Mouse (Mus musculus) testis, adult 2 months (tissue): ENCODE measurements around the gene Eif2b4. TPM values are rescaled to one million over a fixed set of nuclear protein-coding genes. Genes with fewer than 3 reads are reported as not detected.

Experiments
- H3K27ac ChIP-seq: fragments of 200-500 bp; 2 replicates; pipeline ENCODE4 v1.5.1; 2012; ENCODE audit warnings: low read depth, low read length; ENCODE audit not compliant: control insufficient read depth, insufficient read depth
- H3K27me3 ChIP-seq: fragments of 200-500 bp; 2 replicates; pipeline ENCODE4 v1.6.1; 2012; ENCODE audit warnings: mild to moderate bottlenecking, low read length, moderate library complexity; ENCODE audit not compliant: control insufficient read depth, insufficient read depth
- H3K36me3 ChIP-seq: fragments of 200-500 bp; 2 replicates; pipeline ENCODE4 v1.6.1; 2012; ENCODE audit warnings: mild to moderate bottlenecking, low read length; ENCODE audit not compliant: control insufficient read depth, insufficient read depth
- H3K4me1 ChIP-seq: fragments of 200-500 bp; 2 replicates; pipeline ENCODE4 v1.6.1; 2012; ENCODE audit warnings: low read length; ENCODE audit not compliant: control insufficient read depth, insufficient read depth
- H3K4me3 ChIP-seq: fragments of 200-500 bp; 2 replicates; pipeline ENCODE4 v1.5.1; 2012; ENCODE audit warnings: low read depth, mild to moderate bottlenecking, low read length, moderate library complexity, mixed read lengths; ENCODE audit not compliant: control insufficient read depth
- CTCF ChIP-seq: fragments of 200-500 bp; IDR thresholded peaks from 2 replicates; pipeline ENCODE4 v1.5.1; 2012; ENCODE audit warnings: low read depth, mild to moderate bottlenecking, inconsistent platforms, low read length, moderate library complexity; ENCODE audit not compliant: control insufficient read depth, insufficient read depth, insufficient replicate concordance
- POLR2A ChIP-seq: fragments of 200-500 bp; IDR thresholded peaks from 2 replicates; pipeline ENCODE4 v1.6.1; 2012; ENCODE audit warnings: low read depth, mild to moderate bottlenecking, inconsistent platforms, low read length, moderate library complexity; ENCODE audit not compliant: control insufficient read depth
- polyA plus RNA-seq: library from polyadenylated mRNA; depleted of rRNA; stranded (reverse); fragments of >200 nt; gene quantifications from 2 replicates; pipeline ENCODE4 v1.2.3, GENCODE M21; 2012

Gene Eif2b4
- polyA plus RNA-seq, 1 experiment = 107 TPM

- peaks cover 6% of the 10 kb centered on the region for H3K4me1 ChIP-seq
- no peaks in the 10 kb centered on the region; the same call in none of the 2 replicates for H3K36me3 ChIP-seq
- TF ChIP-seq POLR2A (no peak), CTCF (no peak)
- H3K4me3 ChIP-seq = no peak overlapping the region
- no peaks in the 10 kb centered on the region for H3K27me3 ChIP-seq
- no peak overlapping the region for H3K27ac ChIP-seq
These were observed 1.6 kb upstream of the Eif2b4 start for GRCm38 (mm10) chr5:31194486-31195485.

- peak overlapping the region; percentile 93 for H3K4me3 ChIP-seq
- H3K4me1 ChIP-seq = peaks cover 6% of the 10 kb centered on the region
- no peaks in the 10 kb centered on the region for H3K27me3 ChIP-seq
- H3K27ac ChIP-seq = peak overlapping the region; percentile 77
- TF ChIP-seq CTCF (no peak), POLR2A (no peak)
- no peaks in the 10 kb centered on the region; the same call in none of the 2 replicates for H3K36me3 ChIP-seq
These were observed 526 bp upstream of the Eif2b4 start for GRCm38 (mm10) chr5:31193631-31194281.

- Histone ChIP-seq H3K4me3 (peak overlapping the region; percentile 93), H3K27ac (peak overlapping the region; percentile 67), H3K27me3 (no peaks in the 10 kb centered on the region), H3K36me3 (no peaks in the 10 kb centered on the region; the same call in none of the 2 replicates), H3K4me1 (peaks cover 6% of the 10 kb centered on the region)
- TF ChIP-seq CTCF = no peak
- TF ChIP-seq POLR2A = no peak
These were observed 938 bp downstream of the Eif2b4 start for GRCm38 (mm10) chr5:31192045-31192938.

GRCm38 (mm10) chr5:31190201-31190600 lies 3.0 kb downstream of the Eif2b4 start:
- H3K36me3 ChIP-seq = no peaks in the 10 kb centered on the region; the same call in 1 of the 2 replicates
- no peaks in the 10 kb centered on the region for H3K27me3 ChIP-seq
- TF ChIP-seq POLR2A (no peak), CTCF (no peak)
- H3K4me3 ChIP-seq = no peak overlapping the region
- H3K4me1 ChIP-seq = peaks cover 6% of the 10 kb centered on the region
- no peak overlapping the region for H3K27ac ChIP-seq

- no peak overlapping the region for H3K4me3 ChIP-seq
- no peak overlapping the region for H3K27ac ChIP-seq
- H3K4me1 ChIP-seq = peaks cover 3% of the 10 kb centered on the region; the same call in 1 of the 2 replicates
- TF ChIP-seq CTCF (no peak), POLR2A (no peak)
- no peaks in the 10 kb centered on the region; the same call in 1 of the 2 replicates for H3K36me3 ChIP-seq
- H3K27me3 ChIP-seq = no peaks in the 10 kb centered on the region
These were observed 4.9 kb downstream of the Eif2b4 start for GRCm38 (mm10) chr5:31188223-31188840.

- Histone ChIP-seq H3K4me1 (no peaks in the 10 kb centered on the region), H3K36me3 (no peaks in the 10 kb centered on the region), H3K27me3 (no peaks in the 10 kb centered on the region), H3K27ac (no peak overlapping the region), H3K4me3 (no peak overlapping the region)
- TF ChIP-seq CTCF = no peak
- TF ChIP-seq POLR2A = no peak
These were observed 9.6 kb downstream of the Eif2b4 start for GRCm38 (mm10) chr5:31183678-31184077.
